In genomic region chr12:46416250-46416649, GRCm38 (mm10) we compare ENCODE assay signal across 20 mouse cellular contexts.
A peak's percentile ranks its signal among the peaks of the same experiment; 100 is the strongest.
DNase-seq lines count a peak whose midpoint lies in the region; ATAC-seq and TF ChIP-seq lines count a peak whose summit lies in the region.
"Had no signal": no experiment of that assay in that cellular context is flagged by ENCODE, and none has a peak within 500 bp of the region (broad histone marks: within the 10 kb centered on the region; RNA-seq: fewer than 3 reads in every experiment).

No protein-coding gene starts in this region.

- no peaks in the 10 kb centered on the region for H3K36me3 ChIP-seq in forebrain, embryonic 14.5 days (ENCODE audit: control insufficient read depth, insufficient read depth, low read length)
- H3K36me3 ChIP-seq in forebrain, embryonic 11.5 days (ENCODE audit: control insufficient read depth, insufficient read depth, low read length) = no peaks in the 10 kb centered on the region
- H3K36me3 ChIP-seq in midbrain, embryonic 11.5 days (ENCODE audit: control insufficient read depth, insufficient read depth, low read length) = no peaks in the 10 kb centered on the region
- H3K36me3 ChIP-seq: heart, embryonic 10.5 days; limb, embryonic 12.5 days had no signal

- H3K4me3 ChIP-seq in forebrain, embryonic 14.5 days (ENCODE audit: low read depth, low read length) = no peak overlapping the region
- H3K4me3 ChIP-seq in forebrain, embryonic 11.5 days (ENCODE audit: low read depth, low read length) = no peak overlapping the region
- no peak overlapping the region for H3K4me3 ChIP-seq in layer of hippocampus, adult 2 months
- H3K4me3 ChIP-seq in midbrain, embryonic 11.5 days (ENCODE audit: low read depth, low read length) = no peak overlapping the region
- H3K4me3 ChIP-seq: gastrocnemius, adult 2 months; heart, embryonic 10.5 days; limb, embryonic 12.5 days had no signal

- peak; percentile 45; the same call in 1 of the 2 replicates for ATAC-seq in forebrain, embryonic 14.5 days
- ATAC-seq in forebrain, embryonic 11.5 days (replicated peaks; ENCODE audit: low FRiP score) = no peak
- ATAC-seq in midbrain, embryonic 11.5 days (ENCODE audit: low FRiP score) = 0 out of 2 replicates have a peak, but pooled peaks have one; percentile 22
- ATAC-seq: liver, postnatal 0 days; lung, postnatal 0 days had no signal

- TF ChIP-seq CTCF in layer of hippocampus, adult 2 months (conservative IDR thresholded peaks at IDR 0.05) = 0 out of 2 replicates have a peak, but pooled peaks have one; percentile 28

- no peak overlapping the region for H3K9ac ChIP-seq in forebrain, embryonic 14.5 days (ENCODE audit: low read length)
- no peak overlapping the region for H3K9ac ChIP-seq in forebrain, embryonic 11.5 days (ENCODE audit: low read length)
- no peak overlapping the region for H3K9ac ChIP-seq in midbrain, embryonic 11.5 days (ENCODE audit: low read length)
- H3K9ac ChIP-seq: limb, embryonic 12.5 days; liver, postnatal 0 days had no signal

- H3K9me3 ChIP-seq in forebrain, embryonic 14.5 days (replicated peaks; ENCODE audit: control insufficient read depth, low read length) = no peaks in the 10 kb centered on the region
- no peaks in the 10 kb centered on the region for H3K9me3 ChIP-seq in forebrain, embryonic 11.5 days (ENCODE audit: control insufficient read depth, low read length)
- H3K9me3 ChIP-seq in midbrain, embryonic 11.5 days (ENCODE audit: control insufficient read depth, low read length) = no peaks in the 10 kb centered on the region
- H3K9me3 ChIP-seq: heart, embryonic 10.5 days; limb, embryonic 12.5 days had no signal

- no peak overlapping the region for H3K4me2 ChIP-seq in forebrain, embryonic 14.5 days (ENCODE audit: low read length)
- no peak overlapping the region for H3K4me2 ChIP-seq in forebrain, embryonic 11.5 days (ENCODE audit: low read depth, low read length, severe bottlenecking)
- no peak overlapping the region for H3K4me2 ChIP-seq in midbrain, embryonic 11.5 days
- H3K4me2 ChIP-seq: limb, embryonic 12.5 days; liver, embryonic 11.5 days had no signal

- H3K27ac ChIP-seq in forebrain, embryonic 14.5 days (ENCODE audit: low read depth, low read length) = no peak overlapping the region
- no peak overlapping the region for H3K27ac ChIP-seq in forebrain, embryonic 11.5 days (ENCODE audit: low read depth, low read length)
- H3K27ac ChIP-seq in layer of hippocampus, adult 2 months = no peak overlapping the region
- no peak overlapping the region for H3K27ac ChIP-seq in midbrain, embryonic 11.5 days (ENCODE audit: low read depth, low read length)
- H3K27ac ChIP-seq: gastrocnemius, adult 2 months; heart, embryonic 10.5 days; limb, embryonic 12.5 days had no signal

- H3K27me3 ChIP-seq in forebrain, embryonic 14.5 days (replicated peaks; ENCODE audit: control insufficient read depth, insufficient read depth, low read length) = no peaks in the 10 kb centered on the region
- H3K27me3 ChIP-seq in forebrain, embryonic 11.5 days (ENCODE audit: control insufficient read depth, insufficient read depth, low read length) = no peaks in the 10 kb centered on the region
- no peaks in the 10 kb centered on the region for H3K27me3 ChIP-seq in midbrain, embryonic 11.5 days (ENCODE audit: control insufficient read depth, insufficient read depth, low read length)
- H3K27me3 ChIP-seq: limb, embryonic 12.5 days had no signal

- no peaks in the 10 kb centered on the region for H3K4me1 ChIP-seq in forebrain, embryonic 14.5 days (ENCODE audit: control insufficient read depth, insufficient read depth, low read length)
- no peaks in the 10 kb centered on the region for H3K4me1 ChIP-seq in forebrain, embryonic 11.5 days (replicated peaks; ENCODE audit: control insufficient read depth, insufficient read depth, low read length)
- no peaks in the 10 kb centered on the region for H3K4me1 ChIP-seq in midbrain, embryonic 11.5 days (ENCODE audit: control insufficient read depth, insufficient read depth, low read length)
- H3K4me1 ChIP-seq: heart, embryonic 10.5 days; limb, embryonic 12.5 days had no signal

- peak; percentile 25 for DNase-seq in forebrain, embryonic 14.5 days (ENCODE audit: low spot score)
- DNase-seq in forebrain, embryonic 11.5 days (ENCODE audit: low spot score) = no peak
- DNase-seq in layer of hippocampus, adult 2 months (ENCODE audit: low spot score in 2 of 2) = no peak
- DNase-seq in layer of hippocampus, adult 11-12 months (ENCODE audit: low spot score) = no peak
- DNase-seq in brain, adult 2 months (ENCODE audit: low read depth, low spot score) = peak; percentile 41
- no peak for DNase-seq in midbrain, embryonic 11.5 days (ENCODE audit: low spot score, missing footprints)
- DNase-seq in urinary bladder, postnatal 25 days (ENCODE audit: low spot score) = no peak
- no peak for DNase-seq in ovary, adult 18-20 months (ENCODE audit: low spot score)
- DNase-seq: adrenal gland, postnatal 14 days; cerebellum, postnatal 10 days; gastrocnemius, adult 2 months; kidney, adult 18-20 months; liver, postnatal 0 days; retina, postnatal 1 day; thymus, adult 18-20 months; thymus, postnatal 36 days had no signal

Comparison
In these comparisons a context has a peak if more than half of its experiments do, and no peak if none do; other contexts are left out.
1. DNase-seq: peak in forebrain, embryonic 14.5 days (single experiment) and brain, adult 2 months (single experiment); none in forebrain, embryonic 11.5 days (single experiment), layer of hippocampus, adult 2 months (0 of 2), layer of hippocampus, adult 11-12 months (single experiment), midbrain, embryonic 11.5 days (single experiment), urinary bladder, postnatal 25 days (single experiment) and ovary, adult 18-20 months (single experiment).